In genomic region chr5:89800181-89800816, GRCm38 (mm10) we compare ENCODE assay signal across 22 mouse cellular contexts.
DNase-seq lines count a peak whose midpoint lies in the region; ATAC-seq lines count a peak whose summit lies in the region.
"Had no signal": no experiment of that assay in that cellular context is flagged by ENCODE, and none has a peak within 500 bp of the region (broad histone marks: within the 10 kb centered on the region; RNA-seq: fewer than 3 reads in every experiment).

No protein-coding gene starts in this region.

- 62% methylated on average over 5 of the region's 5 CpGs for WGBS in lung, embryonic 16.5 days

- peak; percentile 41; the same call in 1 of the 2 replicates for ATAC-seq in lung, embryonic 16.5 days (ENCODE audit: low read depth)
- ATAC-seq: inflammation-experienced regulatory T-cells, adult 6 months; midbrain, embryonic 13.5 days had no signal

- no peaks in the 10 kb centered on the region for H3K36me3 ChIP-seq in lung, embryonic 16.5 days (ENCODE audit: control insufficient read depth, insufficient read depth, low read length)
- H3K36me3 ChIP-seq: embryonic facial prominence, embryonic 15.5 days; limb, embryonic 12.5 days; lung, embryonic 15.5 days; midbrain, embryonic 13.5 days had no signal

- DNase-seq in gastrocnemius, adult 18-20 months (ENCODE audit: low spot score): peak; percentile 13
- no peak for DNase-seq in gastrocnemius, postnatal 10 days
- DNase-seq in right cerebral cortex, postnatal 10 days (ENCODE audit: low spot score in 2 of 2): peak; percentile 34 to 52
- DNase-seq in right cerebral cortex, postnatal 25 days: no peak
- peak; percentile 10 for DNase-seq in skeletal muscle tissue, adult 2 months (ENCODE audit: low read depth, low spot score)
- DNase-seq in thymus, postnatal 25 days: no peak
- DNase-seq: adrenal gland, adult 2 months; cerebellum, adult 8-10 months; heart, postnatal 4 days; kidney, adult 18-20 months; kidney, postnatal 4 days; thymus, adult 2 months had no signal

- no peak overlapping the region for H3K4me3 ChIP-seq in lung, embryonic 16.5 days (ENCODE audit: low read length)
- H3K4me3 ChIP-seq: embryonic facial prominence, embryonic 15.5 days; heart, adult 2 months; limb, embryonic 12.5 days; lung, embryonic 15.5 days; megakaryocyte, embryonic 14.5 days; midbrain, embryonic 13.5 days had no signal

- H3K9ac ChIP-seq in lung, embryonic 16.5 days (ENCODE audit: low read length): no peak overlapping the region
- H3K9ac ChIP-seq: embryonic facial prominence, embryonic 15.5 days; hindbrain, embryonic 14.5 days; limb, embryonic 12.5 days; lung, embryonic 15.5 days; midbrain, embryonic 13.5 days had no signal

- H3K9me3 ChIP-seq in lung, embryonic 16.5 days (ENCODE audit: control insufficient read depth, low read length): peaks cover 2% of the 10 kb centered on the region; the same call in 1 of the 2 replicates
- H3K9me3 ChIP-seq: embryonic facial prominence, embryonic 15.5 days; midbrain, embryonic 13.5 days had no signal

- no peak overlapping the region for H3K27ac ChIP-seq in lung, embryonic 16.5 days (ENCODE audit: low read length)
- H3K27ac ChIP-seq: embryonic facial prominence, embryonic 15.5 days; heart, adult 2 months; hindbrain, embryonic 14.5 days; limb, embryonic 12.5 days; lung, embryonic 15.5 days; midbrain, embryonic 13.5 days had no signal

- H3K4me1 ChIP-seq in lung, embryonic 16.5 days (replicated peaks; ENCODE audit: control insufficient read depth, insufficient read depth, low read length): no peaks in the 10 kb centered on the region
- H3K4me1 ChIP-seq: embryonic facial prominence, embryonic 15.5 days; limb, embryonic 12.5 days; lung, embryonic 15.5 days; megakaryocyte, embryonic 14.5 days; midbrain, embryonic 13.5 days had no signal

- no peaks in the 10 kb centered on the region for H3K27me3 ChIP-seq in lung, embryonic 16.5 days (ENCODE audit: control insufficient read depth, insufficient read depth, low read depth, low read length)
- H3K27me3 ChIP-seq: embryonic facial prominence, embryonic 15.5 days; limb, embryonic 12.5 days; lung, embryonic 15.5 days; megakaryocyte, embryonic 14.5 days; midbrain, embryonic 13.5 days had no signal

- H3K4me2 ChIP-seq in lung, embryonic 16.5 days (ENCODE audit: low read depth, low read length): no peak overlapping the region
- H3K4me2 ChIP-seq: embryonic facial prominence, embryonic 15.5 days; hindbrain, embryonic 14.5 days; limb, embryonic 12.5 days; liver, embryonic 11.5 days; lung, embryonic 15.5 days; midbrain, embryonic 13.5 days had no signal

Comparison
In these comparisons a context has a peak if more than half of its experiments do, and no peak if none do; other contexts are left out.
1. DNase-seq: peak in gastrocnemius, adult 18-20 months (single experiment), right cerebral cortex, postnatal 10 days (2 of 2) and skeletal muscle tissue, adult 2 months (single experiment); none in gastrocnemius, postnatal 10 days (single experiment), right cerebral cortex, postnatal 25 days (single experiment) and thymus, postnatal 25 days (single experiment).